Mouse (Mus musculus) heart, embryonic 11.5 days (tissue): ENCODE measurements around the gene Agpat3. TPM values are rescaled to one million over a fixed set of nuclear protein-coding genes. Genes with fewer than 3 reads are reported as not detected.

Experiments used
- ATAC-seq: fragments of 200-750 bp; cut with Nextera tagmentation; replicated peaks from 2 replicates; pipeline ENCODE4 v1.8.0; 2017; ENCODE audit warnings: moderate library complexity; ENCODE audit not compliant: insufficient number of reproducible peaks, low FRiP score, low TSS enrichment
- H3K27ac ChIP-seq: fragments of 300-500 bp; sonication (generic); 2 replicates; pipeline ENCODE4 v1.5.1; 2014; ENCODE audit warnings: mild to moderate bottlenecking, low read depth, low read length
- H3K27me3 ChIP-seq: fragments of 300-500 bp; sonication (generic); 2 replicates; pipeline ENCODE4 v1.6.1; 2014; ENCODE audit warnings: mild to moderate bottlenecking, low read length, mixed read lengths; ENCODE audit not compliant: control insufficient read depth, insufficient read depth
- H3K36me3 ChIP-seq: fragments of 300-500 bp; sonication (generic); 2 replicates; pipeline ENCODE4 v1.6.1; 2014; ENCODE audit warnings: mild to moderate bottlenecking, low read length, moderate library complexity, mixed read lengths; ENCODE audit not compliant: control insufficient read depth, insufficient read depth
- H3K4me1 ChIP-seq: fragments of 300-500 bp; sonication (generic); 2 replicates; pipeline ENCODE4 v1.6.1; 2014; ENCODE audit warnings: low read length; ENCODE audit not compliant: control insufficient read depth, insufficient read depth
- H3K4me2 ChIP-seq: fragments of 300-500 bp; sonication (generic); 2 replicates; pipeline ENCODE4 v1.6.1; 2014; ENCODE audit warnings: mild to moderate bottlenecking, moderate library complexity
- H3K4me3 ChIP-seq: fragments of 300-500 bp; sonication (generic); 2 replicates; pipeline ENCODE4 v1.5.1; 2014; ENCODE audit warnings: low read depth, low read length
- H3K9ac ChIP-seq: fragments of 300-500 bp; sonication (generic); 2 replicates; pipeline ENCODE4 v1.6.1; 2014; ENCODE audit warnings: mild to moderate bottlenecking, low read depth, low read length, moderate library complexity
- H3K9me3 ChIP-seq: fragments of 300-500 bp; sonication (generic); replicated peaks from 2 replicates; pipeline ENCODE4 v1.6.1; 2016; ENCODE audit warnings: low read length; ENCODE audit not compliant: control insufficient read depth
- WGBS: fragments of 180-500 bp; shearing (Covaris S2); extraction: QIAGEN DNeasy Blood & Tissue Kit; methylation state at CpG from one replicate; pipeline ENCODE4 v1.1.7; 2014; ENCODE audit not compliant: insufficient replicate concordance; 5-methylcytosine and 5-hydroxymethylcytosine counted together
- polyA plus RNA-seq: library from polyadenylated mRNA; unstranded; fragments of >200 nt; fragmentation: Nextera tagmentation; extraction: Ambion mirVana; gene quantifications from 2 replicates; pipeline ENCODE4 v1.2.1, GENCODE M21; 2014

The Agpat3 gene
- polyA plus RNA-seq, 1 experiment from 2014 or later, result 36.1 TPM

DNA sequence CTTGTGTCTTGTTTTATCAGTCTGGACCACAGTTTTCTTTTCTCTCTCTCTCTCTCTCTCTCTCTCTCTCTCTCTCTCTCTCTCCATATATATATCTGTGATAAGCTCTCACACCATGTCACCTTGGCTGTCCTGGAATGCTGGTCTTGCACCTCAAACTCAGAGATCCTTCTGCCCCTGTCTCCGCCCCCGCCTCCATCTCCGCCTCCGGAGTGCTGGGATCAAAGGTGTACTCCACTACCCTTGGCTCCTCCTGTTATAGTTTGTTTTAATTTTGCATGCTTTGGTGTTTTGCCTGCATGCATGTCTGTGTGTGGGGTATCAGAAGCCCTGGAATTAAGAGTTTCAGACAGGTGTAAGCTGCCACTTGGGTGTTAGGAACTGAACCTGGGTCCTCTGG lies 76.0 kb downstream of the Agpat3 start:
- Histone ChIP-seq H3K27ac (no peak overlapping the region), H3K36me3 (peaks cover 6% of the 10 kb centered on the region; the same call in 1 of the 2 replicates), H3K9ac (no peak overlapping the region), H3K27me3 (no peaks in the 10 kb centered on the region), H3K4me3 (no peak overlapping the region), H3K9me3 (no peaks in the 10 kb centered on the region), H3K4me2 (no peak overlapping the region), H3K4me1 (peaks cover 17% of the 10 kb centered on the region)
- 93% methylated on average over 4 of the region's 4 CpGs for WGBS
- no peak for ATAC-seq

DNA sequence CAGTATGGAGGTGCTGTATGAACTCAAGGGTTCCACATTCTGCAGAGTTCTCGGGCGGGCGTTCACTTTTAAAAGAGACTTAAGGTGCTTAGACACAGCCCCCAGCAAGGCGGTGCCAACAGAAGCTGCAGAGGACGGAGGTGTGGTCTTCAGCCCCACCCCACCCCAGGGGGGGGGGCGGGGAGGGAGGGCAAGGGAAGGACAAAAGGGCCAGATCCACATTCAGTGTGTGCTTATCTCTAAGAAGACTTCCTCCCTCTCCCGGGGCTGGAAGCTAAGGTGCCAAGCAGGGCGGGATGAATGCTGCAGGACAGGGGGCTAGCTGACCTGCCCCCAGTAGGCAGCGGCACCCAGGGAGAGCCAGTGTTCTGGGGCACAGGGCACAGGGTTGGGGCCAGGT lies 79.4 kb downstream of the Agpat3 start:
- Histone ChIP-seq H3K27me3 (no peaks in the 10 kb centered on the region), H3K4me2 (peak overlapping the region; percentile 27; the same call in 1 of the 2 replicates), H3K27ac (no peak overlapping the region), H3K9me3 (no peaks in the 10 kb centered on the region), H3K9ac (0 out of 2 replicates have a peak overlapping the region, but pooled peaks have one; percentile 28), H3K4me3 (no peak overlapping the region), H3K4me1 (peaks cover 17% of the 10 kb centered on the region), H3K36me3 (0 out of 2 replicates have a peak, but pooled peaks cover 5% of the 10 kb centered on the region)
- 8% methylated on average over 9 of the region's 9 CpGs for WGBS
- peak; percentile 72 for ATAC-seq

DNA sequence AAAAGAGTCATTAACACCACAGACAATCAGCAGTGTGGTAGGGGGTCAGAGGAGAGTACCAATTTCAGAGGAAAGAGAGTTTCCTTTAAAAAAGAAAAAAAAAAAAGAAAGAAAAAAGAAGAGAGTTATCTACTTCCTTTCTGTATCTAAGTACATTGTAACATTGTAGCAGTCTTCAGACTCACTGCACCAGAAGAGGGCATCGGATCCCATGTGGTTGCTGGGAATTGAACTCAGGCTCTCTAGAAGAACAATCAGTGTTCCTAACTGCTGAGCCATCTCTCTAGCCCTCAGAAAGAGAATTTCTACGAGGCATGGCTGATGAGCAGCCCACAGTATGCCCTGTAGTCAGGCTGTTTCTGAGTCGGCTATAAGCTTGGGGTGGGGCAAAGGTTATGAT lies 86.4 kb downstream of the Agpat3 start:
- ATAC-seq, result no peak
- WGBS, result 67% methylated on average over 3 of the region's 3 CpGs

DNA sequence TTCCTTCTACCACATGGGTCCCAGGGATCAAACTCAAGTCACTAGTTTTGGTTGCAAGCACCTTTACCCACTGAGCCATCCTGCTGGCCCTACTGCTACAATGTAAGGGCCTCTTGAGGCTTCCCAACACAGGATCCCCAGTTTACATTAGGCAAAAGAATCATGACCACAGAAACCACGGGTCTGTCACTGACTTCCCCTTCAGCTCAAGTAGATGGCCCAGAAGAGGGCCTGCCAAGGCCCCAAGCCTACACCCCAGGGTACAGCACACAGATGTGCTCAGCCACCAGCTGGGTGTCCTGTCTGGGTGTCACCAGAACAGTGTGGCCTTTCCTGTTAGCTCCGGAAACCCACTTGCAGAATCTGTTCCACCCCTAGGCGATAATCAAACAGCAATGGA lies 87.6 kb downstream of the Agpat3 start:
- ATAC-seq, result no peak
- H3K27ac ChIP-seq, result no peak overlapping the region
- no peaks in the 10 kb centered on the region for H3K9me3 ChIP-seq
- no peaks in the 10 kb centered on the region for H3K36me3 ChIP-seq
- H3K27me3 ChIP-seq, result no peaks in the 10 kb centered on the region; the same call in 1 of the 2 replicates
- no peak overlapping the region for H3K9ac ChIP-seq
- H3K4me2 ChIP-seq, result no peak overlapping the region
- no peaks in the 10 kb centered on the region for H3K4me1 ChIP-seq
- no peak overlapping the region for H3K4me3 ChIP-seq
- WGBS, result 77% methylated on average over 3 of the region's 3 CpGs

More for the DNA sequence above, 86.4 kb downstream of the Agpat3 start:
- Histone ChIP-seq H3K4me3 (no peak overlapping the region), H3K9ac (no peak overlapping the region), H3K27me3 (no peaks in the 10 kb centered on the region; the same call in 1 of the 2 replicates), H3K4me1 (no peaks in the 10 kb centered on the region), H3K27ac (no peak overlapping the region), H3K36me3 (no peaks in the 10 kb centered on the region), H3K4me2 (no peak overlapping the region), H3K9me3 (no peaks in the 10 kb centered on the region)

DNA sequence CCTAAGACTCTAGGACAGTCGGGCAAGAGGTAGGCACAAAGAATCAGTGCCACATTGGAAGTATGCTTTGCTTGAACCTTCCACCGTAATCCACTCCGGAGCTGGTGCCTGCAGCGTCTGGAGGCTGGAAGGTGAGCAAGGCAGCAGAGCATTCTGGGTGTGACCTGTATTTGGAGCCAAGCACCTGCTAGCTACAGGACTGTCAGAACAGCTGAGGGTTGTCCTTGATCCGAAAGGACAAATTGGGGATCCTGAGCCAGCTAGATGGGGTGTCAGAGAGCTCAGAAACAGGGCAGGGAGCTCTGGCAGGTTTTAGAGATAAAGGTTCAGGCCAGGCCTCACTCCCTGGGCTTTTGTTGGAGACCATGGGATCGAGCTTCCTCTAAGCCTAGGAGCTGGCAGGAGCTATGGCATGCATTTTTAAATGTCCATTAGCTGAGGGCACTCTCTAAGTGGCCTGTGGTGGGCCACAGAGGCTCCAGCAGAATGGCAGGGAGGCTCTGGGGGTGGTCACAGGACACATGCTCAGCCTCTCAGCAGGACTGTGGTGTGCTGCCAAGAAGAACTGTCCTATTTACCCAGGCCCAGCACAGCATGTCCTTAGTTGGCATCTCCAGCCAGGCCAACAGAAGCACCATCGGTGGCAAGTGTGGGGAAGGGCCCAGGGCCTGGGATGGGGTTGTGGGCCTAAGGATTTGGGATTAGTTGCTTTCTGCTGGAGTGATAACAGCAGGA lies 91.2 kb downstream of the Agpat3 start:
- no peaks in the 10 kb centered on the region for H3K36me3 ChIP-seq
- H3K27me3 ChIP-seq, result peaks cover 3% of the 10 kb centered on the region; the same call in 1 of the 2 replicates
- H3K27ac ChIP-seq, result no peak overlapping the region
- no peak overlapping the region for H3K9ac ChIP-seq
- 59% methylated on average over 7 of the region's 7 CpGs for WGBS
- H3K4me3 ChIP-seq, result no peak overlapping the region
- H3K4me1 ChIP-seq, result no peaks in the 10 kb centered on the region
- H3K4me2 ChIP-seq, result no peak overlapping the region
- ATAC-seq, result no peak
- no peaks in the 10 kb centered on the region for H3K9me3 ChIP-seq

DNA sequence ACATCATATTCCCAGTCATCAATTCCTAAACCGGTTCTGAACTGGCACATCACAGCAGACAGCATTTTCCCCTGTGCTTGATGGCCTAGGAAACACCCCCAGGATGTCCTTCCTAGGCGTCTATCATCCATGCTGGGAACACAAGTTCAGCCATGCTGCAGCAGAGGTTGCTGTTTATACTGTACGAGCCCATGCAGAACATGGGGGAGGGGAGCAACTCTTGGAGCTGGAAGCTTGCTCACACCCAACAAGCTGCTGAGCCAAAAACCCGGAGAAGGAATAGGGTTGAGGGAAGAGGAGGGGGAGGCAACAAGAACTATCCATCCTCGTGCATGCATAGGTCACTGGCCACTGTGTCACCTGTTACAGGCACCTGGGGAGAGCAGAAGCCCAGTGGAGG lies 92.0 kb downstream of the Agpat3 start:
- peaks cover 3% of the 10 kb centered on the region; the same call in 1 of the 2 replicates for H3K27me3 ChIP-seq
- H3K27ac ChIP-seq, result no peak overlapping the region
- no peaks in the 10 kb centered on the region for H3K4me1 ChIP-seq
- 15% methylated on average over 5 of the region's 5 CpGs for WGBS
- H3K4me3 ChIP-seq, result no peak overlapping the region
- H3K9me3 ChIP-seq, result no peaks in the 10 kb centered on the region
- no peak for ATAC-seq
- no peak overlapping the region for H3K9ac ChIP-seq
- no peaks in the 10 kb centered on the region for H3K36me3 ChIP-seq
- H3K4me2 ChIP-seq, result no peak overlapping the region

DNA sequence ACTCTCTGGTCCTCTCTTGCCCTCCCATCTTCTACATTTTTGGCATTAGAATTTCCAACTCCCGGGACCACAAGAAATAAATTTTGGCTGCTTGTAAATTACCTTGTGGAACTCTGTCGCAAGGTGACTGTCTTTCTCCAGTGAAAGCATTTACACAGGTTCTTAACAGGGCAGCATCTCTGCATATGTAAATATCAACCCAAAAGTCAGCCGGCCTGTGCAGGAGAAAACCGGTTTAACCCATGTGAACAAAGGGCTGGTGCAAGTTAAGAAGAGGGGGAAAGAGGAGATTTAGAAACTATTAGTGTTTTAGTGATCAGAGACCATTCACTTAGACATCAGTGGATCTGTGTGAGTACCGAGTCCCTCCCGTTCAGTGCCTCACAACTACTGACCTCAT lies 92.6 kb downstream of the Agpat3 start:
- H3K27me3 ChIP-seq, result peaks cover 3% of the 10 kb centered on the region; the same call in 1 of the 2 replicates

DNA sequence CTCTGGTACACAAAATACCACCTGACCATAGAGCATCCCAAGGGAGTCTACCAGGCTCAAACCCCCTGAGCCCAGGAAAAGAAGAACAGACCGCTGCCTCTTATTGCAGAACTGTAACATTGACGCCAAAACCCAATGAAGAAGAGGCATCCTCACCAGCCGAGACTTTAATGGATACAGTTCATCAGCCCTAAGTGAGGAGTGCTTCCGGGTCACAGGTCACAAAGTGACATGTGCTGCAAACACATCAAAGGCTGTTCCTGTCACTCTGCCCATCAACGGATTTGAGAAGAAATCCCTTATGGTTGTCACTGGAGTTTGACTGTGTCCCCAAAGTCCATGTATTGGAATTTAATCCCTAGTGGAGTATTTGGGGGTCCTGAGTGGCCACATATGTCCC lies 93.1 kb downstream of the Agpat3 start:
- H3K36me3 ChIP-seq, result no peaks in the 10 kb centered on the region
- ATAC-seq, result no peak
- H3K4me2 ChIP-seq, result no peak overlapping the region
- WGBS, result 66% methylated on average over 5 of the region's 5 CpGs
- H3K27ac ChIP-seq, result no peak overlapping the region
- no peaks in the 10 kb centered on the region for H3K4me1 ChIP-seq
- no peak overlapping the region for H3K9ac ChIP-seq
- H3K4me3 ChIP-seq, result no peak overlapping the region
- H3K9me3 ChIP-seq, result no peaks in the 10 kb centered on the region
- peaks cover 3% of the 10 kb centered on the region; the same call in 1 of the 2 replicates for H3K27me3 ChIP-seq

More for the DNA sequence above, 92.6 kb downstream of the Agpat3 start:
- Histone ChIP-seq H3K4me2 (no peak overlapping the region), H3K4me3 (no peak overlapping the region), H3K36me3 (no peaks in the 10 kb centered on the region), H3K9ac (no peak overlapping the region), H3K9me3 (no peaks in the 10 kb centered on the region), H3K4me1 (no peaks in the 10 kb centered on the region), H3K27ac (no peak overlapping the region)
- WGBS, result 48% methylated on average over 6 of the region's 6 CpGs
- ATAC-seq, result no peak
